Mouse (Mus musculus): ENCODE data around the gene Col6a2. TPM values are rescaled to one million over a fixed set of nuclear protein-coding genes. Genes with fewer than 3 reads are reported as not detected.

The Col6a2 gene
- polyA plus RNA-seq, 1 experiment from 2014 or later: 168 TPM

DNA sequence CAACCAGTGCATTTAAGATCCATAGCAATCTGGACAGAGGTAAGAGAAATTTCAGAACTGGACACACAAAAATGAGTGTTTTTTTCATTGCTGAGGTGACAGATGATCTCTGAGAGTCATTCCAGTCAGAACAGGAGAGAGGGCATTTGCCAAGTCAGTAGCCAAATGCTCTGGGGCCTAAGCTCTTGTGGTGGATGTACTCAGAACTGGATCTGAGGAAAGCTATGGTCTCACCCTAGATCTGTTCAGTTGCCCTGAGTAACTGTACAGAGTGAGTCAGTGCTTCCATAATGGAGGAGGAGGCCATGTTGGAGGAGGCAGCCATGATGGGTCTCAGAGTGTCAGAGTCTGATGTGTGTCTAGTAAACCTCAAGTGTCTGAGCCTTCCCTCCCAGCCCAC, 21.6 kb upstream of the Col6a2 start:
- Histone ChIP-seq H3K9me3 (ENCODE audit: low read depth, low read length) (no peaks in the 10 kb centered on the region), H3K4me3 (ENCODE audit: low read depth, low read length) (no peak overlapping the region), H3K4me1 (ENCODE audit: insufficient read depth) (peaks cover 5% of the 10 kb centered on the region), H3K36me3 (ENCODE audit: insufficient read depth) (no peaks in the 10 kb centered on the region), H3K9ac (no peak overlapping the region), H3K27ac (ENCODE audit: low read depth) (no peak overlapping the region), H3K27me3 (ENCODE audit: insufficient read depth, low read length) (no peaks in the 10 kb centered on the region), H3K4me2 (no peak overlapping the region)
- no peak for ATAC-seq (ENCODE audit: insufficient read depth)
- no peak for DNase-seq
- no peak for TF ChIP-seq CTCF (IDR thresholded peaks at IDR 0.05; ENCODE audit: low read depth)

- no peak for TF ChIP-seq CTCF (IDR thresholded peaks at IDR 0.05; ENCODE audit: low read depth)
- peak; percentile 71 for DNase-seq
- no peaks in the 10 kb centered on the region for H3K9me3 ChIP-seq (ENCODE audit: low read depth, low read length)
- H3K27ac ChIP-seq (ENCODE audit: low read depth): peak overlapping the region; percentile 91
- H3K4me1 ChIP-seq (ENCODE audit: insufficient read depth): peaks cover 5% of the 10 kb centered on the region; the same call in 1 of the 2 replicates
- 56% methylated on average over 4 of the region's 4 CpGs for WGBS
- H3K4me2 ChIP-seq: no peak overlapping the region
- H3K9ac ChIP-seq: no peak overlapping the region
- H3K4me3 ChIP-seq (ENCODE audit: low read depth, low read length): no peak overlapping the region
- no peaks in the 10 kb centered on the region for H3K27me3 ChIP-seq (ENCODE audit: insufficient read depth, low read length)
- peak; percentile 36; the same call in 1 of the 2 replicates for ATAC-seq (ENCODE audit: insufficient read depth)
- no peaks in the 10 kb centered on the region for H3K36me3 ChIP-seq (ENCODE audit: insufficient read depth)
Measured at GRCm38 (mm10) chr10:76643999-76644398, 20.6 kb upstream of the Col6a2 start.

DNA sequence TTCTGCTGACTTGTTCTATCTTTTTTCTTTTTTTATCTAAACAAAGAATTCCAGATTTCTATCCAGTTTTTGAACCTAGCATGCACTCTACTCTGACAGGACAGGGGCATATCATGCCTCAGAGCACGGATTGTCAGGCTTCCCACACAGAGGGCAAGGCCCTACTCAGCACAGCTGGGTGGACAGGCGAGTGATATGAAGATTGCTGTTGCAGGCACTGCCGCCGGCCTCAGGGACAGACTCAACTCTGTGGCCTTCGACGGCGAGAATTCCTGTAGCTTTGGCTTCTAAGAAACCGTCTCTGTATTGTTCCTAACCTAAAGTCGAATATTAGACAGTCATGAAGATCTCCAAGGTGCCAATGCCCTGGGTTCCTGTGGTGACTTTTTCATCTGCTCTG, 20.0 kb upstream of the Col6a2 start:
- no peak overlapping the region for H3K9ac ChIP-seq

DNA sequence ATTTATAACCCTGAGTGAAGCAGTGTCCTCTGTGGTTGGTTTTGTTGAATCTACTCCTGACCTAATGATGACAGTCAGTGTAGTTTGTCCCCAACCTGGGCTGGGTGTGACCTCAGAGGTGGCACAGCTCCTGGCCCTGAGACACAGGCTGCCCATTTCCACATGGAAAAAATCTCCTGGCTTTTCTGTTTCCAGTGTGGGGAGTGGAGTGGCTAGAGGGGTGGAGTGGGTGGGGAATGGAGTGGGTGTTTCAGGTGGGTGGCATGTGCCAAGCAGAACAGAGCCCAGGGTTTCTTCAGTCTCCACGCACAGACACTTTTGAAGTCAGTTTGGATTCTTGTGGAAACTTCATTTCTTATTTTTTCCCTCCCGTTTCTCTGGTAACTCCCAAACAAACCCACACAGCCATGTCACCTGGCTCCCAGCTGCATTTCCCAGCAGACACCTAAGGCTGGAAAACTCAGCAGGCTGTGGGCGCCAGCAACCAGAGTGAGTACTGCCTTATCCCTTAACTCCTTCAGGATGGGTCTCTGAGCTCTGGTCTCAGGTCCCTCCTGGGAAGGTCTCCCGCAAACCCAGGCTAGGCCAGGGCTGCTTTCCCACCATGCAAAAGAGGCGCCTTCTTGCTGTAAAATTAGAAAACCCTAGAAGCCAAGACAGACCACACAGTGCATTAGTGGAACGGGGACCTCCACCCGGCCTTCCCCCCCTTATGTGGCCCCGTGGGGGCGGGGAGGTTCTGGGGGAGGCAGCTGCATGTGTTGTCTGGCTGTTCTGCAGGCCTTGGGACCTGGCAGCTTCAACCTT, 19.4 kb upstream of the Col6a2 start:
- WGBS: 37% methylated on average over 9 of the region's 9 CpGs
- peak; percentile 86 for ATAC-seq (ENCODE audit: insufficient read depth)
- H3K27me3 ChIP-seq (ENCODE audit: insufficient read depth, low read length): no peaks in the 10 kb centered on the region
- TF ChIP-seq CTCF (IDR thresholded peaks at IDR 0.05; ENCODE audit: low read depth): no peak
- peak overlapping the region; percentile 91 for H3K27ac ChIP-seq (ENCODE audit: low read depth)
- H3K4me1 ChIP-seq (ENCODE audit: insufficient read depth): peaks cover 5% of the 10 kb centered on the region; the same call in 1 of the 2 replicates
- H3K4me2 ChIP-seq: no peak overlapping the region
- H3K9ac ChIP-seq: no peak overlapping the region
- DNase-seq: peak; percentile 85
- H3K36me3 ChIP-seq (ENCODE audit: insufficient read depth): no peaks in the 10 kb centered on the region
- H3K9me3 ChIP-seq (ENCODE audit: low read depth, low read length): no peaks in the 10 kb centered on the region
- no peak overlapping the region for H3K4me3 ChIP-seq (ENCODE audit: low read depth, low read length)

More for the DNA sequence above, 20.0 kb upstream of the Col6a2 start:
- ATAC-seq (ENCODE audit: insufficient read depth) (peak; percentile 83), DNase-seq (no peak)
- peaks cover 5% of the 10 kb centered on the region; the same call in 1 of the 2 replicates for H3K4me1 ChIP-seq (ENCODE audit: insufficient read depth)
- WGBS: 47% methylated on average over 9 of the region's 9 CpGs
- no peaks in the 10 kb centered on the region for H3K27me3 ChIP-seq (ENCODE audit: insufficient read depth, low read length)
- no peak overlapping the region for H3K4me2 ChIP-seq
- H3K9me3 ChIP-seq (ENCODE audit: low read depth, low read length): no peaks in the 10 kb centered on the region
- peak overlapping the region; percentile 91 for H3K27ac ChIP-seq (ENCODE audit: low read depth)
- no peak for TF ChIP-seq CTCF (IDR thresholded peaks at IDR 0.05; ENCODE audit: low read depth)
- H3K36me3 ChIP-seq (ENCODE audit: insufficient read depth): no peaks in the 10 kb centered on the region
- no peak overlapping the region for H3K4me3 ChIP-seq (ENCODE audit: low read depth, low read length)

DNA sequence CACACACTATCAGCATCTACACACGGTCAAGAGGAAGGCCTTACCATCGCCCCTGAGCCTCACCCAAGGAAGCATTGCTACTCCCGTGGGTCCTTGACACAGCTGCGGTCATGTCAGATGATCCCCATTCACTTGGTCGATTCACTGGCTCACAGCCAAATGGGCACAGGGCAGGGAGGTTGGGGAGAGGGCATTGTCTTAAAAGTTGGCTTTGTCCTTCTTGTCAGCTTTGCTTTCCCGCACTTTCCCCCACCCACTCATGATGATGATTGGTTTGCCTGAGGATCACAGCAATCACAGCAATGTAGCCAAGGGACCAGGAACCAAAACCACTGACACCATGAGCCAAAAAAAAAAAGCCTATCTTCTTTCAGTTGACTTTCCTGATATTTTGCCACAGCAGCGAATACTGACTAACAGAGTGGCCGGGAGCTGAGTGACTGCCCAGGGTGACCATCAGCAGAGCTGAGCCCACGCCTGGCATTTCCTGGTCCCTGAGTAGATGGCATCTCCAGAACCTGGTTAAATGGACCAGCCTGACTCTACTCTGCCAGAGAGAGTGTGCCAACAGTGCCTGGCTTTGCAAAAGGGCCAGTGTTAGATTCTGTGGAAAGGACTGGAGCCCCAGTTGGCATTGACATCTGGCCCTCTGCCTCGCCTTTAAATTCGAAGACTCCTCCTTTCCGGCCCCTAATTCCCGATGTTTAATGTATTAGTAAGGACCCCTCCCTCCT, 18.6 kb upstream of the Col6a2 start:
- Histone ChIP-seq H3K9ac (no peak overlapping the region), H3K4me2 (no peak overlapping the region), H3K27ac (ENCODE audit: low read depth) (peak overlapping the region; percentile 91), H3K4me1 (ENCODE audit: insufficient read depth) (peaks cover 5% of the 10 kb centered on the region; the same call in 1 of the 2 replicates), H3K4me3 (ENCODE audit: low read depth, low read length) (no peak overlapping the region), H3K27me3 (ENCODE audit: insufficient read depth, low read length) (no peaks in the 10 kb centered on the region), H3K9me3 (ENCODE audit: low read depth, low read length) (no peaks in the 10 kb centered on the region), H3K36me3 (ENCODE audit: insufficient read depth) (no peaks in the 10 kb centered on the region)
- DNase-seq (no peak), ATAC-seq (ENCODE audit: insufficient read depth) (no peak)
- TF ChIP-seq CTCF (IDR thresholded peaks at IDR 0.05; ENCODE audit: low read depth): no peak
- WGBS: 84% methylated on average over 13 of the region's 13 CpGs

DNA sequence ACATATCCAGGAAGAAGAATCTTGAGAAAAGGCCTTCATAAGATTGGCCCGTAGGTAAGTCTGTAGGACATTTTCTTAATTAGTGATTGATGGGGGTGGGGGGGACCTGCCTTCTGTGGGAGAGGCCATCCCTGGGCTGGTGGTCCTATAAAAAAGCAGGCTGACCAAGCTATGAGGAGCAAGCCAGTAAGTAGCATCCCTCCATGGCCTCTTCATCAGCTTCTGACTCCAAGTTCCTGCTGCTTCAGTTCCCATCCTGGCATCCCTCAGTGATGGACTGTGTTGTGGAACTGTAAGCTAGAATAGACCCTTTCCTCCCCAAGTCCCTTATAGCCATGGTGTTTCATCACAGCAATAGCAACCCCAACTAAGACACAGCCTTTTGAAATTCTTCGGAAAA, 16.5 kb upstream of the Col6a2 start:
- Histone ChIP-seq H3K4me3 (ENCODE audit: low read depth, low read length) (no peak overlapping the region), H3K4me1 (ENCODE audit: insufficient read depth) (peaks cover 17% of the 10 kb centered on the region), H3K9me3 (ENCODE audit: low read depth, low read length) (no peaks in the 10 kb centered on the region), H3K36me3 (ENCODE audit: insufficient read depth) (no peaks in the 10 kb centered on the region), H3K27me3 (ENCODE audit: insufficient read depth, low read length) (no peaks in the 10 kb centered on the region), H3K9ac (no peak overlapping the region), H3K4me2 (no peak overlapping the region), H3K27ac (ENCODE audit: low read depth) (no peak overlapping the region)
- no peak for ATAC-seq (ENCODE audit: insufficient read depth)
- WGBS: 86% methylated on average over 2 of the region's 2 CpGs
- TF ChIP-seq CTCF (IDR thresholded peaks at IDR 0.05; ENCODE audit: low read depth): no peak
- DNase-seq: no peak

- ATAC-seq (ENCODE audit: insufficient read depth) (no peak), DNase-seq (no peak)
- Histone ChIP-seq H3K27me3 (ENCODE audit: insufficient read depth, low read length) (no peaks in the 10 kb centered on the region), H3K27ac (ENCODE audit: low read depth) (peak overlapping the region; percentile 63; the same call in 1 of the 2 replicates), H3K4me1 (ENCODE audit: insufficient read depth) (peaks cover 23% of the 10 kb centered on the region), H3K9me3 (ENCODE audit: low read depth, low read length) (no peaks in the 10 kb centered on the region), H3K4me2 (no peak overlapping the region), H3K9ac (no peak overlapping the region; the same call in 1 of the 2 replicates), H3K36me3 (ENCODE audit: insufficient read depth) (no peaks in the 10 kb centered on the region), H3K4me3 (ENCODE audit: low read depth, low read length) (no peak overlapping the region)
- TF ChIP-seq CTCF (IDR thresholded peaks at IDR 0.05; ENCODE audit: low read depth): no peak
- 87% methylated on average over 4 of the region's 4 CpGs for WGBS
Measured at GRCm38 (mm10) chr10:76636601-76637000, 13.2 kb upstream of the Col6a2 start.
